Mouse (Mus musculus): Measurements from ENCODE around the gene Dlg2. TPM values are rescaled to one million over a fixed set of nuclear protein-coding genes. Genes with fewer than 3 reads are reported as not detected.

Gene Dlg2
- polyA plus RNA-seq, 1 experiment: 0.85 TPM

DNA sequence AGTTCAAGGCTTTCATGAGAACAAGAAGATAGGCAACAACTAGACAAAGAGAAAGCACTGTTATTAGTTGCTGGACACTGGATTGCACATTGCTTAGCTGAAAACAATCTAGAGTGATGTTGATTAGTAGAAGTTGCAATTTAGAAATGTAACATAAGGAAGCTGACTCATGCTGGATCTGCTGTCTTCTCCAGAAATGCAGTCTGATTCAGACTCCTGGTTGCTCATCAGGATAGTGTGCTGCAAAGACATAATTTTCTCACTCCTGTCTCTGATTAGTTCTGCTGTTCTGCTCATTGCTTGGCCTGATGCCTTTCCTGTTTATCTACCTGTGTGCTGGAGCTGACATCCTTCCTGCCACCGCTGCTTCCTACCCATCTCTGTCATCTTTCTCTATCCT, 1572.4 kb downstream of the Dlg2 start:
- Histone ChIP-seq H3K27ac (ENCODE audit: insufficient read depth, low read length) (no peak overlapping the region), H3K9me3 (replicated peaks; ENCODE audit: control insufficient read depth, insufficient read depth, low read length, poor library complexity, severe bottlenecking) (no peaks in the 10 kb centered on the region), H3K36me3 (ENCODE audit: control insufficient read depth, insufficient read depth, low read length, poor library complexity, severe bottlenecking) (no peaks in the 10 kb centered on the region), H3K4me1 (ENCODE audit: control insufficient read depth, insufficient read depth, low read length) (no peaks in the 10 kb centered on the region), H3K4me3 (ENCODE audit: low read depth, low read length) (no peak overlapping the region), H3K27me3 (ENCODE audit: control insufficient read depth, insufficient read depth, low read length, poor library complexity, severe bottlenecking) (no peaks in the 10 kb centered on the region), H3K9ac (ENCODE audit: low read depth, poor library complexity, severe bottlenecking) (no peak overlapping the region)
- no peak for TF ChIP-seq EP300 (IDR thresholded peaks at IDR 0.05; ENCODE audit: insufficient read depth, low read depth, low read length)
- no peak for TF ChIP-seq POLR2A (IDR thresholded peaks at IDR 0.05; ENCODE audit: insufficient read depth, low read length)
- no peak for TF ChIP-seq CTCF (IDR thresholded peaks at IDR 0.05; ENCODE audit: low read depth, low read length)

DNA sequence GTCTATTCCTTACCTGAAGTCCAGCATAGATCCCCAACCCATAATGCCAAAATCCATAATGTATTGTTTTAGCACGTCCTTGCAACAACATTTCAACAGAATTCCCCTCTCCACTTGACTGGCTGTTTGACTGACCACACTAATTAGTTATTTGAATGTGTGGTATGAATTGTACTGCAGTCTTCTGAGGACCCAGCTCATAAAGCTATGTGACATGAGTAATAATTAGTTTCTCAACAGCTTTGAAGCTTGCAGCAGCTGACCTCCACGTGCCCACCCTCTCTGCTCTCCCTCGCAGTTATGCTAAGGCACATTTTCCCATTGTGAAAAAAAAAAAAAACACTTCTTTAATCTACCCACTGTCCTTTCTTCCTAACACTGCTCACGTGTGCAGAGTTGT, 1590.4 kb downstream of the Dlg2 start:
- Histone ChIP-seq H3K27ac (ENCODE audit: insufficient read depth, low read length) (no peak overlapping the region), H3K9me3 (replicated peaks; ENCODE audit: control insufficient read depth, insufficient read depth, low read length, poor library complexity, severe bottlenecking) (no peaks in the 10 kb centered on the region), H3K4me3 (ENCODE audit: low read depth, low read length) (no peak overlapping the region), H3K36me3 (ENCODE audit: control insufficient read depth, insufficient read depth, low read length, poor library complexity, severe bottlenecking) (no peaks in the 10 kb centered on the region), H3K4me1 (ENCODE audit: control insufficient read depth, insufficient read depth, low read length) (no peaks in the 10 kb centered on the region), H3K27me3 (ENCODE audit: control insufficient read depth, insufficient read depth, low read length, poor library complexity, severe bottlenecking) (no peaks in the 10 kb centered on the region), H3K9ac (ENCODE audit: low read depth, poor library complexity, severe bottlenecking) (no peak overlapping the region)
- TF ChIP-seq EP300 (IDR thresholded peaks at IDR 0.05; ENCODE audit: insufficient read depth, low read depth, low read length) (no peak), CTCF (IDR thresholded peaks at IDR 0.05; ENCODE audit: low read depth, low read length) (no peak), POLR2A (IDR thresholded peaks at IDR 0.05; ENCODE audit: insufficient read depth, low read length) (no peak)

DNA sequence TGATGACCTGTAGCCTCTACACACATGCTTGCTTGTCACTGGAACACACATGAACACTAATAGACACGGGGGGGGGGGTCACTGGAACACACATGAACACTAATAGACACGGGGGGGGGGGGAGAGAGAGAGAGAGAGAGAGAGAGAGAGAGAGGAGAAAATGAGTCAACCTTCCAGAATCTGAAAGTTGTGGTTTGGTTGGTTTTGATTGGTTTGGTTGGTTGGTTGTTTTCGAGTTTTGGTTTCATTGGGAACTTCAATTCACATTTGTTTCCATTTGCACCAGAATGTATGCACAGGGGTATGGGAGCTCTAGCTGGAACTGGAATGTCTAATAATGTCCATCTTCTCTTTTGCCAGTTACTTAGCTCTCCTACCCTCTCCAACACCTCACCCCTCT, 1611.0 kb downstream of the Dlg2 start:
- Histone ChIP-seq H3K27ac (ENCODE audit: insufficient read depth, low read length) (no peak overlapping the region), H3K9me3 (replicated peaks; ENCODE audit: control insufficient read depth, insufficient read depth, low read length, poor library complexity, severe bottlenecking) (no peaks in the 10 kb centered on the region), H3K9ac (ENCODE audit: low read depth, poor library complexity, severe bottlenecking) (no peak overlapping the region), H3K36me3 (ENCODE audit: control insufficient read depth, insufficient read depth, low read length, poor library complexity, severe bottlenecking) (no peaks in the 10 kb centered on the region), H3K4me1 (ENCODE audit: control insufficient read depth, insufficient read depth, low read length) (no peaks in the 10 kb centered on the region), H3K27me3 (ENCODE audit: control insufficient read depth, insufficient read depth, low read length, poor library complexity, severe bottlenecking) (no peaks in the 10 kb centered on the region), H3K4me3 (ENCODE audit: low read depth, low read length) (no peak overlapping the region)
- TF ChIP-seq POLR2A (IDR thresholded peaks at IDR 0.05; ENCODE audit: insufficient read depth, low read length) (no peak), EP300 (IDR thresholded peaks at IDR 0.05; ENCODE audit: insufficient read depth, low read depth, low read length) (no peak), CTCF (IDR thresholded peaks at IDR 0.05; ENCODE audit: low read depth, low read length) (no peak)

DNA sequence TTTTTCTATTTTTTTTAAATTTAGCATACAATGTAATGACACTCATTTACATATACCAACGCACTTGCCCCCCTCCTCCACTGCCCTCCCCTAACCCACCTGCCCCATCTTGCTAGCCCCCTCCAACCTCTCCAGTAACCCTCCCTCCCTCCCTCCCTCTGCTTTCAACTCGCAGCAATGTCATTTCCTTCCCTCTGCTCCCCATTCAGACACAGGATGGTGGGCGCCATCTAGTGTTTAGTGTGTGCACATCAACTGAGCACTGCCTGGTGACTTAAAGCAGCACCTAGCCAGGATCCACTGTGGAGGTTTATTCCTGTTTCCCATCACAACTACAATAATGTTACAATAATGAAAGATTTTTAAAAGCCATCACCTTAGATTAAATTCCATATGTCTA, 1617.4 kb downstream of the Dlg2 start:
- no peak overlapping the region for H3K9ac ChIP-seq (ENCODE audit: low read depth, poor library complexity, severe bottlenecking)
- H3K4me1 ChIP-seq (ENCODE audit: control insufficient read depth, insufficient read depth, low read length): no peaks in the 10 kb centered on the region
- no peak overlapping the region for H3K4me3 ChIP-seq (ENCODE audit: low read depth, low read length)
- no peak overlapping the region for H3K27ac ChIP-seq (ENCODE audit: insufficient read depth, low read length)
- no peaks in the 10 kb centered on the region for H3K9me3 ChIP-seq (replicated peaks; ENCODE audit: control insufficient read depth, insufficient read depth, low read length, poor library complexity, severe bottlenecking)
- no peaks in the 10 kb centered on the region for H3K27me3 ChIP-seq (ENCODE audit: control insufficient read depth, insufficient read depth, low read length, poor library complexity, severe bottlenecking)
- no peaks in the 10 kb centered on the region for H3K36me3 ChIP-seq (ENCODE audit: control insufficient read depth, insufficient read depth, low read length, poor library complexity, severe bottlenecking)
- peak; percentile 85 for TF ChIP-seq CTCF (IDR thresholded peaks at IDR 0.05; ENCODE audit: low read depth, low read length)
- no peak for TF ChIP-seq POLR2A (IDR thresholded peaks at IDR 0.05; ENCODE audit: insufficient read depth, low read length)

DNA sequence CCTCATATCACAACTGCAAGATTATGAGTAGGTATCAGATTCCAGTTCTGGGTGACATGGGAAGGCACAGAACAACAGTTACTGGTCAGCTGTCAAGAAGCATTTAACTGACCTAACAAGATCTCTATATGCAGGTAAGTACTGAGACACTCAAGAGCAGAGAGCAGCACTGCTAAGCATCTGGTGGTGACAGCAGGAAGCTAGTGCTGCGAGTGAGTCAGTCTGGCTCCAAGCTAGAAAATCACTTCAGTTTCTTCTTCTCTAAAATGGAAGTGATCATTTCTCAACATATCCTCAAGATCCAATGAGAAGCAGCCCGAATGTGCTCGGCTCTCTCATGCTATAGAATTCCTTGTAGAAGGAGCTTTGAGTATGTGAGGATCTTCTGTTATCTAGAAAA, 1618.7 kb downstream of the Dlg2 start:
- Histone ChIP-seq H3K4me1 (ENCODE audit: control insufficient read depth, insufficient read depth, low read length) (no peaks in the 10 kb centered on the region), H3K4me3 (ENCODE audit: low read depth, low read length) (no peak overlapping the region), H3K36me3 (ENCODE audit: control insufficient read depth, insufficient read depth, low read length, poor library complexity, severe bottlenecking) (no peaks in the 10 kb centered on the region), H3K27me3 (ENCODE audit: control insufficient read depth, insufficient read depth, low read length, poor library complexity, severe bottlenecking) (no peaks in the 10 kb centered on the region), H3K9me3 (replicated peaks; ENCODE audit: control insufficient read depth, insufficient read depth, low read length, poor library complexity, severe bottlenecking) (no peaks in the 10 kb centered on the region), H3K27ac (ENCODE audit: insufficient read depth, low read length) (no peak overlapping the region), H3K9ac (ENCODE audit: low read depth, poor library complexity, severe bottlenecking) (no peak overlapping the region)
- TF ChIP-seq POLR2A (IDR thresholded peaks at IDR 0.05; ENCODE audit: insufficient read depth, low read length) (no peak), CTCF (IDR thresholded peaks at IDR 0.05; ENCODE audit: low read depth, low read length) (no peak), EP300 (IDR thresholded peaks at IDR 0.05; ENCODE audit: insufficient read depth, low read depth, low read length) (no peak)

DNA sequence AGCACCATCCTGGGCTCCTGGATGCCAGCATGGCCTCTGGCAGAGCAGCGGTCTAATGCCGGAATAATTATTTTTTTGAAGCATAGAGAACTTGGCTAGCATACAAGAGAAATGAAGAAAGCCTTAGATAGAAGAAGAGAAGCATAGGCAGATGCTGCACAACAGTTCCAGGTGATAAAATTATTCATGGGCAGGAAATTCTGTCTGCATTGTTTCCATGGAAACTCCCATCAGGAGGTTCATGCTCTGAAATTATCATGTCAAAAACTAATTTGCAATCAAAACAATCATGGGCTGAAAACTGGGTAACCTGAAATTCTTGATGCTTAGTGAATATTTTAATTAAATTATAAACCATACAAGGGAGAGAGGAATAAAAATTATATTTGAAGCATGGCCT, 1624.4 kb downstream of the Dlg2 start:
- no peaks in the 10 kb centered on the region for H3K36me3 ChIP-seq (ENCODE audit: control insufficient read depth, insufficient read depth, low read length, poor library complexity, severe bottlenecking)
- TF ChIP-seq EP300 (IDR thresholded peaks at IDR 0.05; ENCODE audit: insufficient read depth, low read depth, low read length) (no peak), POLR2A (IDR thresholded peaks at IDR 0.05; ENCODE audit: insufficient read depth, low read length) (no peak), CTCF (IDR thresholded peaks at IDR 0.05; ENCODE audit: low read depth, low read length) (no peak)

More for the DNA sequence above, 1624.4 kb downstream of the Dlg2 start:
- no peaks in the 10 kb centered on the region for H3K27me3 ChIP-seq (ENCODE audit: control insufficient read depth, insufficient read depth, low read length, poor library complexity, severe bottlenecking)
- no peak overlapping the region for H3K27ac ChIP-seq (ENCODE audit: insufficient read depth, low read length)
- H3K4me3 ChIP-seq (ENCODE audit: low read depth, low read length): no peak overlapping the region
- H3K9me3 ChIP-seq (replicated peaks; ENCODE audit: control insufficient read depth, insufficient read depth, low read length, poor library complexity, severe bottlenecking): no peaks in the 10 kb centered on the region
- no peaks in the 10 kb centered on the region for H3K4me1 ChIP-seq (ENCODE audit: control insufficient read depth, insufficient read depth, low read length)
- H3K9ac ChIP-seq (ENCODE audit: low read depth, poor library complexity, severe bottlenecking): no peak overlapping the region

All from ES-Bruce4 (cell line).